Mouse (Mus musculus) hematopoietic stem cell, adult 5-6 weeks (primary cell): ENCODE data around the gene Trub1. TPM values are rescaled to one million over a fixed set of nuclear protein-coding genes. Genes with fewer than 3 reads are reported as not detected.

Experiments used
- ATAC-seq, 2 experiments: fragments of 125-278 bp in 1 of 2; replicated peaks in 1 of 2; 2 replicates each; pipeline ENCODE4 v1.8.0; 2016 to 2017; ENCODE audit warnings: inconsistent platforms in 2 of 2, mild to moderate bottlenecking in 2 of 2, moderate number of reproducible peaks in 2 of 2, low read depth in 1 of 2, moderate TSS enrichment in 1 of 2; ENCODE audit not compliant: low FRiP score in 2 of 2, poor library complexity in 2 of 2, severe bottlenecking in 2 of 2, insufficient read depth in 1 of 2, low TSS enrichment in 1 of 2
- total RNA-seq: library from RNA; stranded (forward); fragments of 172-1452, 232-1000 nt; gene quantifications from 2 replicates; pipeline ENCODE4 v1.2.3, GENCODE M21; 2017

The Trub1 gene
- total RNA-seq, 1 experiment from 2014 or later, result 19.8 TPM

- no peak for ATAC-seq
Measured at GRCm38 (mm10) chr19:57513123-57513522, 60.4 kb downstream of the Trub1 start.

- no peak for ATAC-seq
Measured at GRCm38 (mm10) chr19:57521721-57522120, 69.0 kb downstream of the Trub1 start.

- ATAC-seq, result no peak
Measured at GRCm38 (mm10) chr19:57523363-57523762, 70.7 kb downstream of the Trub1 start.

GRCm38 (mm10) chr19:57525693-57526092 is 73.0 kb downstream of the Trub1 start:
- no peak for ATAC-seq

DNA sequence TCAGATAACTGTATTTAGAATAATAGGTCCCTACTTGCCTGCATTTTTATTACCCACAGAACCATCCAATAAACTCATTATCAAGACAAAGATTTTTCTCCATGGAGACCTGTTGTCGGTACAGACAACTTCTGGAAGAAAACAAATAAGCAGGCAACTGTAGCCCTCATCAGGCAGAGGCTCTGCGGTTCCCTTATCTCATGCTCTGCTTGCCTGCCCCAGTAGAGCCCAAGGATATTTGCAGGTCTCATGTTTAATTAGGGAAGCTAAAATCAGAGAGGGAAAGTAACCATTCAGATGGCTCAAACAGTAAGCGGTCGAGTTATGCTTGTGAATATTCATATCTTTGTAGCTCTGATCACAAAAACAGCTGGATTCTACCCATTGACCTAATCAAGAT is 77.5 kb downstream of the Trub1 start:
- no peak for ATAC-seq

GRCm38 (mm10) chr19:57534262-57534661 is 81.5 kb downstream of the Trub1 start:
- ATAC-seq, result no peak

DNA sequence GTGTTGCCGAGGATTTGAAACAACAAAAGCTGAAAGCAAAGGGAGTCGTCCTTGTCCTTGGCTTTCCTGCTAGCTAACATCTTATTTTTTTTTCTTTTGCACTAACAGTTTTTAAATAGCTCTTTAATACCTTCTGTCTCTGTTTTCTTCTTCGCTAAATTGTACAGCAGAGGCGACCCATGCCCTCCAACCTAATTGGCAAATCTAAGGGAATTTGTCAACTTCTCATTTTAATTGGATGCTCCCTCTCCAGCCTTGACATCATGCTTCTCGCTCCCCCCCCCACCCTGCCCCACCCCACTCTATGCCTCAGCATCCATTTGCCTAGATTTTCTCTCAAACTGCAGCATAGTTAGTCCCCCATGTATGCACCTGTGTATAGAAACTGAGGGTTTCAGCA is 83.8 kb downstream of the Trub1 start:
- ATAC-seq, result no peak

- no peak for ATAC-seq
Measured at GRCm38 (mm10) chr19:57537510-57538182, 84.9 kb downstream of the Trub1 start.

- no peak for ATAC-seq
Measured at GRCm38 (mm10) chr19:57540118-57540517, 87.4 kb downstream of the Trub1 start.

Other genes with a start within 250 kb of the Trub1 start
- gene Ablim1, start 138.0 kb upstream of the Trub1 start, total RNA-seq, result 46.1 and 50.2 TPM in 2 replicates
- 20.8 and 30.2 TPM in 2 replicates for gene Fam160b1, start 92.2 kb upstream of the Trub1 start, total RNA-seq
- gene Atrnl1, start 158.1 kb downstream of the Trub1 start, total RNA-seq, result 8.1 and 9.2 TPM in 2 replicates